Mouse (Mus musculus): ENCODE results near the gene Itln1.
"Not testable (repeated sequence)": the region's sequence is repeated elsewhere in the genome, so short reads cannot be mapped to it uniquely, and the experiment has no call there.

Itln1 gene

DNA sequence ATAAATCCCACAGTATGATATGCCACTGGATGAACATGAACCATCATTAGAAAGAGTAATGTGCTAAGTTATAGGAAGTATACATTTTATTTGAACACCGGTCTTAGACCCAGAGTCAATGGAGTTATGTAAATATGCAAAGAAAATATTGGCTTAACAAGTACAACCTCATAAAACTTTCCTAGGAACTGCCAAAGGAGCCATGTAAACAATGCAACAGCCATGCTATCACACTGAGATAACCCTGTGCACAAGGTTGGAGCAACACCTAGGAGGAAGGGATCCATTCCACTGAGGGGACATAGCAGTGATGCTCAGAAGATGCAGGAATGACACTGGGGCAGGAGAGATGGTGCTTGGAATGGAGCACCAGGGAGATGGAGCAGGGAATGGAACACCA is 21.3 kb downstream of the Itln1 start:
- DNase-seq (ENCODE audit: low spot score) = no peak

DNA sequence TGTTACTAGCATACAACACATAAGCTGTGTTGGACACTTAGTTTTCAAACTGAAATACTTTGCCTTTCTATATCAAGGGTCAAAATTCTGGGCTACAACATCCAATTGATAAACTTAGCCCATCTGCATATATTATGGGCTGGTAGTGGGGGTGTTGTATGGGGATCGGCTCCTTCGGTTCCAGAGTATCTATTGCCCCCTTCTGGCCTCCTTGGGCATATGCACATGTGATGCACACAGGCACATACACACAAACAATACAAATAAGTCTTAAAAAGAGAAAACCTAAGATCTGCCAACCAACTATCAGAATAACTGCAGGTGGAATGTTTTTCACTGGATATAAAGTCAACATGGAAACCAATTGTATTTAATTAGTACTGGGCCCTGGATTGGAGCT is 21.9 kb downstream of the Itln1 start:
- no peak for DNase-seq (ENCODE audit: low spot score)

DNA sequence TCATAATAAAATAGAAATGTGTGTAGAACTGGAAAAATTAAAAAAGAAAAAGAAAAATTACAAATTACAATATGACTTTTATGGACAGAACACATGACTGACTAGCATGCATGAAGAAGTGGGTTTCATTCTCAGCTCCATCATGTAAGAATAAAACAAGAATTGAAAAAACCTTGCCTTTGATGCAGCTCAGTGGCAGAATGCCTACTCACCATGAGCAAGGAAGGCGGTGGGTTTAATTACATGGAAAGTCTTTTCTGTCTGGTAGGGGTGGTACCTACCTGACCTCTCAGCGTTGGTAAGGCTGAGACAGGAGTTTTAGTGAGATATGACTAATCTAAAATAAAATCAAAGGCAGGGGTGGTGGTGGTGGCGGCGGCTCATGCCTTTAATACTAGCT is 30.5 kb downstream of the Itln1 start:
- DNase-seq (ENCODE audit: low spot score) = no peak

- DNase-seq (ENCODE audit: low spot score) = peak; percentile 63
Observed at GRCm38 (mm10) chr1:171503592-171504291, 31.4 kb downstream of the Itln1 start.

GRCm38 (mm10) chr1:171503250-171503591 is 31.9 kb downstream of the Itln1 start, which contains the start of gene Alyref2:
TSS of gene Alyref2 (plus strand) at chr1:171503478.
- DNase-seq (ENCODE audit: low spot score) = peak; percentile 95

GRCm38 (mm10) chr1:171502388-171503249 is 32.5 kb downstream of the Itln1 start:
- DNase-seq (ENCODE audit: low spot score) = peak; percentile 82

GRCm38 (mm10) chr1:171501636-171502080 is 33.4 kb downstream of the Itln1 start:
- DNase-seq (ENCODE audit: low spot score) = no peak

DNA sequence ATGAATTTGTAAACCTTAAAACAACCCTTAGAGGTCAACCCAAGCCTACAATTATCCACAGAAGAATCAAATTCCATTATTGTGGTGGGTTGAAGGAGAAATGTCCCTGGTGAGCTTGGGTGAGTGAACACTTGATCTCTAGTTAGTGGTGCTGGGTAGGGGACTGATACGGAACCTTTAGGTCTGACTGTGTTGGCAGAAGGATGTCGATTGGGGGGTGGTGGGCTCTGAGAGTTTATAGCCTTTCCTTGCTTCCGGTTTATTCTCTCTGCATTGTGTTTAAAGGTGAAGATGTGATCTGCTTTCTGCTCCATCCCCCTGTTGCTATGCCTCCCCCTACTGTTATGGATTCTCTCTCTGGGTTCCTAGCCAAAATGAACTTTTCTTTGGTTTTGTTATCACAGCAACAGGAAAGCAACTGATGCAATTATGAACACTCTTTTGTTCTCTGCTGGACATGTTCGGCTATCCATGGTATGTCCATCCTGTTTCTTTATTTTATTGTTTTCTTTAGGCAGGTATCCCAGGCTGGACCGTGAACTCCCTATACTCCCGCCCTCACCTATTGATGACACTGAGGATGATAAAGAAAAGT is 34.0 kb downstream of the Itln1 start:
- DNase-seq (ENCODE audit: low spot score) = no peak

GRCm38 (mm10) chr1:171499856-171500255 is 35.2 kb downstream of the Itln1 start:
- DNase-seq (ENCODE audit: low spot score) = no peak

DNA sequence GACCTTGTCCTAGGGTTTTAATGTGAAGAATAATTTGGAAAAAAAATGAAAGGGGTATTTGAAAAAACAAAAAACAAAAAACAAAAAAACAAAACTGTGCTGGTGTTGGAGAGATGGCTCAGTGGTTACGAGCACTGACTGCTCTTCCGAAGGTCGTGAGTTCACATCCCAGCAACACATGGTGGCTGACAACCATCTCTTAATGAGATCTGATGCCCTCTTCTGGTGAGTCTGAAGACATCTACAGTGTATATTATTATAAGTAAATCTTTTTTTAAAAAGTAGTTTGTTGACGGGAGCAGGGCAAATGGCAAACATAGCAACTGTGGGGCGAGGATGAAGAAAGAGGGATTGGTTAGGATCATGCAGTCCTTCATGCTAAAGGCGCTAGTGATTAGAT is 39.7 kb downstream of the Itln1 start:
- no peak for DNase-seq (ENCODE audit: low spot score)

- DNase-seq (ENCODE audit: low spot score) = no peak
Observed at GRCm38 (mm10) chr1:171494241-171494640, 40.9 kb downstream of the Itln1 start.

DNA sequence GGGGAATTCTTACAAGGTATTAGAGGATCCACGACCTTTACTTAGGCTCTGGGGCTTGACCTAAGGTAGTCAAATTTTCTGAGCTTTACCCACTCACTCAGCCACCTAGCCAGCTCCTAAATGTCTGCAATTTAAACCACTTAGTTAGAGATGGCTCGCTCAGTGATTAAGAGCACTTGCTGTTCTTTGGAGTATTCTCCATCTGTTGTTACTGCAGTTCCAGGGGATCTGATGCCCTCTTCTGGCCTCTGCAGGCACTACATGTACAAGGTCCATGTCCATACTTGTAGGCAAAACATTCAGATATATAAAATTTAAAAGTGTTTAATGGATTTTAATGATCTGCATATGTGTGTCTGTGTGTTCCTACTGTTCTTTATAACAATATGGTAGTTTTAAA is 56.1 kb downstream of the Itln1 start:
- peak; percentile 42 for DNase-seq (ENCODE audit: low spot score)

DNA sequence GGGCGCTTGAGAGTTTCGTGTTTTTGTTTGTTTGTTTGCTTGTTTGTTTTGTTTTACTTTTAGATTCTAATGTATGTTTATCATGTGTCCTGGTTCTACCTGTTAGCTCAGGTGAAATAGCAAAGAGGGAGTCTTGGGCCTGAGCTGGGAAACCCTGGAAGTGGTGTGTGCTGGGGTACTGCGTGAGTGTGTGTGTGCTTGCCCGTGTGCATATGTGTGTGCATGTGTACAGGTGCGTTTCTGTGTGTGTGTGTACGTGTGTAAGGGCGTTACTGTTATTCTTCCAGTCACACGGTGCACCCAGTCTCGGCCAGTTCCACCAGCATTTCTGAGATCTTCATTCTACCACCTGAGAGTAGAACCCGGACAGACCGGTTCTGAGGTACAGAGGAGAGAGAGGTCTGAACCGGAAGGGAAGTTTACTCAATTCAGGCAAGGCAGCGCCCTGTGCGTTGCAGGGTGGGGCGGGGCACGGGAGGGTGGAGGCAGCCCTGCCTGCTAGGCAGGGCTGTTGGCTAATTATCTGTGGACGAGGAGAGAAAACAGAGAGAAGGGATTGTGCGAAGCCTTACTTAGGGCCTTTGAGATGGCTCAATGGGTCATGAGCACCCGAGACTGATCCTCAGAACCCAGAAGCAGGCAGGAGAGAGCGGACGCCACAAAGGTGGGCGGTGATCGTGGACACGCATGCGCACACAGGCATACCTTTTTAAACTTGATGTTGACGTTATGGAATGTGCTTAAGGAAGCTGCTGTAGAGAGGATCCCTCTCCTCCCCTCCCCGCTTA is 57.1 kb downstream of the Itln1 start:
- peak; percentile 47 for DNase-seq (ENCODE audit: low spot score)

DNA sequence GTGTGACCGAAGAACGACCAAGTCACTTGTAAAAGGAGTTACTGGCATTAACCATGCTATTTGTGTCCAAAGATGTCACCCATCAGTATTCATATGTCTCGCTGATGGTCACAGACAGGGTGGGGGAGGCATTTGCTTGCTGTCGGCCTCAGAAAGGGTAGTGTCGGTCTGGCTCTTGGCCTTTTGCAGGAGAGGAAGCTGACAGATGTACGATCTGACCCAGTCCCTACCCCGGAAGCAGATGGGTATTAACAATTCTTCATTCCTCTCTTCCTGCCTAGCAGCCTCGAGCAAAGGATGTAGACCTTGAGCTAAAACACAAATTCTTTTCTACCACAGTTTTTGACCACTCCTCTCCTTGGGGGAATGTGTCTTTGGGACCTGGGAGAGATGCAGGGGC is 58.0 kb downstream of the Itln1 start:
- DNase-seq (ENCODE audit: low spot score) = no peak

- no peak for DNase-seq (ENCODE audit: low spot score)
Observed at GRCm38 (mm10) chr1:171473920-171474640, 61.0 kb downstream of the Itln1 start.

DNA sequence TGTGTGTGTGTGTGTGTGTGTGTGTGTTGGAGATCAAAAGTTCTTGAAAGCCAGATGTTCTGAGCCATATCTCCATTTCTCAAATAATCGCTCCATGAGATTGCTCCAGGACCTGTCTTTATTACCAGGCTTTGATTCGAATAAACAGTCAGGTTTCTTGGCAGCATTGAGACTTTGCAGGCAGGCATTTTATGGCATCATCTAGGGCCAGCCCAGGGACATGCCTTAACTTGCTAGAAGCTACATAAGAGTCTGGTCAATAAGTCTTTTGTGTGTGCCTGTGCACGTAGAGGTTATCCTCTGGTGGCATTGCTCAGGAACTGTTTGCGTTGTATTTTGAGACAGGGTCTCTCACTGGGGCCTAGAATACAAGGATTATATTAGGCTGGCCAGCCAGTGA is 61.6 kb downstream of the Itln1 start:
- DNase-seq (ENCODE audit: low spot score) = no peak

GRCm38 (mm10) chr1:171471941-171472340 is 63.2 kb downstream of the Itln1 start:
- not testable (repeated sequence) for DNase-seq (ENCODE audit: low spot score)

DNA sequence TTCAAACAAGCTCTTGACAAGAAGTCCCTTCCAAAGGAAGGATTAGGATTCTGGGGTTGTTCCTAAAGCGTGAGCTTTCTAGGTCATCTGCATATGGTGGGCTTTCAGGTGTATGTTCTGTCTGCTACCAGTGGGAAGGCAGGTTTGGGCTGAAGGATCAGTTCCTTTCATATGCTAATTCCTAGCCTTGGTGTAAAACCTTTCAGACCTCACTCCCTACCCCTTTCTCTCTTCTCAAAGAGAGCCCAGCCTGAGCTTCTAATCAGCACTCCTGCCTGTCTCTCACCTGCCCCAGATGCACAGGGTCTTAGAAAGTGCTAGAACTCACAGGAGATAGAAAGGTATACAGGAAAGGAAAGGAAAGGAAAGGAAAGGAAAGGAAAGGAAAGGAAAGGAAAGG is 63.6 kb downstream of the Itln1 start:
- no peak for DNase-seq (ENCODE audit: low spot score)

GRCm38 (mm10) chr1:171470896-171471295 is 64.2 kb downstream of the Itln1 start:
- no peak for DNase-seq (ENCODE audit: low spot score)

DNA sequence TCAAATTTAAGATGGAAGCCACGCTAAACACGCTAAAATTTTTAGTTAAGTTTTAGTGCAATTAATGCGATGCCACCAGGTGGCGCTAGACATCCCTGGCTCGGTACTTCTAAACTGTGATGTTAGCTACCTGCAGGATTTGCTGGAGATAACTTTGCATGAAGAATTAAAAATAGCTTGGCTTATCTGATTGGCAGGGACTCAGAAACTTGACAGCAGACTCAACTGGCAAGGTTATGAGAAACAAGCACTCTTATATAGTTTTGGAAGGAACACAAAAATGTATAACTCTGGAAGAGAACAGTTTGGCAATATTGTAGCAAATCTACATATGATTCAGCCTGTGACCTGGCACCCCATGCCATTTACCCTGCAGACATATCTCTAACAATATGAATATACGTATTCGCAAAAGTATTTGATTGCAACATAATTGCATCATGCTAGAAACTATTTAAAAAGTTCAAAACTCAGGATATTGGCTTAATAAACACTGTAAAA is 64.7 kb downstream of the Itln1 start:
- DNase-seq (ENCODE audit: low spot score) = peak; percentile 56

DNA sequence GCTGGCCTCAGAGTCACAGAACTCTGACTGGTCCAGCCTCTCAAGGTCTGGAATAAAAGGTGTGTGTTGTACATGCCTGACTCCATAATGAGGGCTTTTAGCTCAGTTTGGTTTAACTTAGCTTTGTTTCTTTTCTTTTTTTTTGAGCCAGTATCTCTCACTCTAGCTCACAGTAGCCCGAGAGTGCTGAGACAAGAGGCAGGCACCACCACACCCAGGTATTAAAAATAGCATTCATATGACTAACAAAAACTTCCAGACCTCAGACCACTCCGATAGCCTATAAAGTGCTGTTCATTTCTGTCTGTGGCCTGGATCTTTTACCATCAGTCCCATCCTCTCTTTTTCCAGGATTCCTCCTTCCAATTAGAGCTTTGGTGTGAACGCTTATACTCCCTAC is 65.4 kb downstream of the Itln1 start:
- no peak for DNase-seq (ENCODE audit: low spot score)

Measured in c-Kit-positive CD71-positive TER-119-positive erythroid progenitor cells, embryonic 14.5 days (primary cell).